9 mouse cellular contexts compared by ENCODE assay signal in the genomic region with DNA sequence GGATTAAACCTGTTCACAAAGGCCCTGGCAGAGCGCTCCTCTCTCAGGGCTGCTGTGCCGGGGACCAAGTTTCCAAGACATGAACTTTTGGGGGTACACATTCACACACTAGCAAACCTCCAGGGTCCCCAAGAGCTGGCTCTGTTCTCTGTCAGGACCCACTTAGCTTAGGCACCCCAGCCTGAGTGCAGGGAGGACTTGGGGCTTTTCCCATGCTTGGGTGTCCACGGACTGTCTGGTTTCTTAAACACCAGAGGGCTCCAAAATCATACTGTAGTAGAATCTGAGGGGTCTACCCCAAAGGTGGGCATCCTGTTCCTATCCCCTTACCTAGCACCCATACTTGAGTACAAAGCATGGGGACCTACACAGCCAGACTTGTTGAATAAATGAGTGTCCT. TPM values are rescaled to one million over a fixed set of nuclear protein-coding genes. Genes with fewer than 3 reads are reported as not detected.
DNase-seq lines count a peak whose midpoint lies in the region; ATAC-seq lines count a peak whose summit lies in the region.
"Had no signal": no experiment of that assay in that cellular context is flagged by ENCODE, and none has a peak within 500 bp of the region (broad histone marks: within the 10 kb centered on the region; RNA-seq: fewer than 3 reads in every experiment).

No protein-coding gene starts in this region.

- H3K4me1 ChIP-seq in lung, embryonic 16.5 days (replicated peaks; ENCODE audit: control insufficient read depth, insufficient read depth, low read length) = peaks cover 9% of the 10 kb centered on the region
- peaks cover 12% of the 10 kb centered on the region for H3K4me1 ChIP-seq in forebrain, embryonic 15.5 days
- 0 out of 2 replicates have a peak, but pooled peaks cover 3% of the 10 kb centered on the region for H3K4me1 ChIP-seq in limb, embryonic 11.5 days (ENCODE audit: control insufficient read depth, insufficient read depth, low read length)
- H3K4me1 ChIP-seq in stomach, embryonic 14.5 days (ENCODE audit: control insufficient read depth, insufficient read depth, low read length) = no peaks in the 10 kb centered on the region

- H3K4me3 ChIP-seq in lung, embryonic 16.5 days (ENCODE audit: low read length) = no peak overlapping the region; the same call in 1 of the 2 replicates
- H3K4me3 ChIP-seq in forebrain, embryonic 15.5 days = peak overlapping the region; percentile 52; the same call in 1 of the 2 replicates
- H3K4me3 ChIP-seq in limb, embryonic 11.5 days (ENCODE audit: low read depth, low read length) = no peak overlapping the region
- H3K4me3 ChIP-seq in stomach, embryonic 14.5 days (ENCODE audit: low read depth, low read length) = peak overlapping the region; percentile 43

- no peak overlapping the region; the same call in 1 of the 2 replicates for H3K9ac ChIP-seq in lung, embryonic 16.5 days (ENCODE audit: low read length)
- peak overlapping the region; percentile 58; the same call in 1 of the 2 replicates for H3K9ac ChIP-seq in forebrain, embryonic 15.5 days (replicated peaks)
- H3K9ac ChIP-seq in limb, embryonic 11.5 days (ENCODE audit: low read length) = peak overlapping the region; percentile 53; the same call in 1 of the 2 replicates
- H3K9ac ChIP-seq in stomach, embryonic 14.5 days (replicated peaks; ENCODE audit: low read depth, low read length) = no peak overlapping the region

- no peaks in the 10 kb centered on the region for H3K27me3 ChIP-seq in lung, embryonic 16.5 days (ENCODE audit: control insufficient read depth, insufficient read depth, low read depth, low read length)
- peaks cover 3% of the 10 kb centered on the region; the same call in 1 of the 2 replicates for H3K27me3 ChIP-seq in forebrain, embryonic 15.5 days
- peaks cover 4% of the 10 kb centered on the region; the same call in 1 of the 2 replicates for H3K27me3 ChIP-seq in limb, embryonic 11.5 days (ENCODE audit: control insufficient read depth, insufficient read depth, low read length)
- H3K27me3 ChIP-seq in stomach, embryonic 14.5 days (ENCODE audit: control insufficient read depth, insufficient read depth, low read length) = no peaks in the 10 kb centered on the region

- no peaks in the 10 kb centered on the region for H3K36me3 ChIP-seq in lung, embryonic 16.5 days (ENCODE audit: control insufficient read depth, insufficient read depth, low read length)
- H3K36me3 ChIP-seq in forebrain, embryonic 15.5 days = no peaks in the 10 kb centered on the region
- H3K36me3 ChIP-seq in limb, embryonic 11.5 days (ENCODE audit: control insufficient read depth, insufficient read depth, low read length) = no peaks in the 10 kb centered on the region
- no peaks in the 10 kb centered on the region for H3K36me3 ChIP-seq in stomach, embryonic 14.5 days (ENCODE audit: control insufficient read depth, insufficient read depth, low read length)

- WGBS in lung, embryonic 16.5 days = 88% methylated on average over 3 of the region's 3 CpGs
- 68% methylated on average over 3 of the region's 3 CpGs for WGBS in forebrain, embryonic 15.5 days
- WGBS in limb, embryonic 11.5 days = 86% methylated on average over 3 of the region's 3 CpGs
- WGBS in stomach, embryonic 14.5 days = 79% methylated on average over 3 of the region's 3 CpGs

- no peaks in the 10 kb centered on the region for H3K9me3 ChIP-seq in lung, embryonic 16.5 days (ENCODE audit: control insufficient read depth, low read length)
- H3K9me3 ChIP-seq in forebrain, embryonic 15.5 days = no peaks in the 10 kb centered on the region
- no peaks in the 10 kb centered on the region for H3K9me3 ChIP-seq in limb, embryonic 11.5 days (ENCODE audit: control insufficient read depth, low read length)
- H3K9me3 ChIP-seq in stomach, embryonic 14.5 days (ENCODE audit: control insufficient read depth, low read depth, low read length) = no peaks in the 10 kb centered on the region

- DNase-seq in lung, postnatal 4 days = no peak
- no peak for DNase-seq in limb, embryonic 11.5 days (ENCODE audit: low spot score)
- no peak for DNase-seq in cerebellum, postnatal 10 days
- DNase-seq in layer of hippocampus, postnatal 10 days (ENCODE audit: low spot score in 2 of 2) = no peak
- DNase-seq in ovary, adult 18-20 months (ENCODE audit: low spot score) = no peak
- DNase-seq: kidney, adult 11 months had no signal

- H3K27ac ChIP-seq in lung, embryonic 16.5 days (ENCODE audit: low read length) = no peak overlapping the region
- no peak overlapping the region for H3K27ac ChIP-seq in forebrain, embryonic 15.5 days (replicated peaks)
- no peak overlapping the region for H3K27ac ChIP-seq in limb, embryonic 11.5 days (replicated peaks; ENCODE audit: low read depth, low read length)
- H3K27ac ChIP-seq in stomach, embryonic 14.5 days (ENCODE audit: low read length) = no peak overlapping the region

- H3K4me2 ChIP-seq in lung, embryonic 16.5 days (ENCODE audit: low read depth, low read length) = peak overlapping the region; percentile 97
- H3K4me2 ChIP-seq in forebrain, embryonic 15.5 days (replicated peaks) = peak overlapping the region; percentile 96
- H3K4me2 ChIP-seq in limb, embryonic 11.5 days (ENCODE audit: low read depth, severe bottlenecking) = peak overlapping the region; percentile 92; the same call in 1 of the 2 replicates
- peak overlapping the region; percentile 94; the same call in 1 of the 2 replicates for H3K4me2 ChIP-seq in stomach, embryonic 14.5 days (replicated peaks; ENCODE audit: low read depth, low read length)

- ATAC-seq in lung, embryonic 16.5 days (ENCODE audit: low read depth) = no peak
- no peak for ATAC-seq in forebrain, embryonic 15.5 days (replicated peaks)
- ATAC-seq in limb, embryonic 11.5 days (ENCODE audit: insufficient number of reproducible peaks, low FRiP score, low TSS enrichment, low read depth) = no peak
- ATAC-seq in stomach, embryonic 14.5 days (ENCODE audit: insufficient number of reproducible peaks, insufficient read depth, low FRiP score, low read depth) = no peak

RNA-seq across cellular contexts. Expression of gene Pim3, which starts 28.0 kb away (rescaled TPM):
- 64.1 and 68.0 TPM in 2 replicates for polyA plus RNA-seq in lung, embryonic 16.5 days (2015; fragmentation: Nextera tagmentation; extraction: Ambion mirVana)
- 69.1 and 70.7 TPM in 2 replicates for polyA plus RNA-seq in forebrain, embryonic 15.5 days (2015; fragmentation: Nextera tagmentation; extraction: Ambion mirVana)
- 34.5 and 43.9 TPM in 2 replicates for polyA plus RNA-seq in limb, embryonic 11.5 days (2014; fragmentation: Nextera tagmentation; extraction: Ambion mirVana)
- polyA plus RNA-seq in stomach, embryonic 14.5 days (2014; fragmentation: Nextera tagmentation; extraction: Ambion mirVana) = 35.9 and 38.4 TPM in 2 replicates
- total RNA-seq in layer of hippocampus, postnatal 10 days (2021) = 10 to 100 TPM; 35.7 to 39.5 TPM

Comparison
In these comparisons a context has a peak if more than half of its experiments do, and no peak if none do; other contexts are left out.
1. H3K4me3 ChIP-seq: peak in forebrain, embryonic 15.5 days (single experiment) and stomach, embryonic 14.5 days (single experiment); none in lung, embryonic 16.5 days (single experiment) and limb, embryonic 11.5 days (single experiment).
2. H3K9ac ChIP-seq: peak in forebrain, embryonic 15.5 days (single experiment) and limb, embryonic 11.5 days (single experiment); none in lung, embryonic 16.5 days (single experiment) and stomach, embryonic 14.5 days (single experiment).
3. Peak in every context shown above with its lines, with median percentiles within 50 percentile points of each other: H3K4me2 ChIP-seq.